Mouse (Mus musculus): ENCODE data around the gene Uevld.
"Not testable (repeated sequence)": the region's sequence is repeated elsewhere in the genome, so short reads cannot be mapped to it uniquely, and the experiment has no call there.

Uevld gene

GRCm38 (mm10) chr7:46957831-46958691, at the start of gene Uevld:
TSS of gene Uevld (minus strand) at chr7:46958527.
- DNase-seq, result peak; percentile 94 to 97

GRCm38 (mm10) chr7:47007818-47008167, 49.5 kb upstream of the Uevld start:
- DNase-seq, result no peak

- no peak for DNase-seq
Measured at GRCm38 (mm10) chr7:47007109-47007780, 48.9 kb upstream of the Uevld start.

- DNase-seq, result no peak
Measured at GRCm38 (mm10) chr7:47003411-47004115, 45.2 kb upstream of the Uevld start.

- DNase-seq, result no peak
Measured at GRCm38 (mm10) chr7:47001900-47002275, 43.6 kb upstream of the Uevld start.

- DNase-seq, result no peak
Measured at GRCm38 (mm10) chr7:47001125-47001899, 43.0 kb upstream of the Uevld start.

- DNase-seq, result peak in 1 of 2 experiments; percentile 39
Measured at GRCm38 (mm10) chr7:47000644-47000983, 42.3 kb upstream of the Uevld start.

- peak; percentile 52 to 61 for DNase-seq
Measured at GRCm38 (mm10) chr7:46999983-47000643, 41.8 kb upstream of the Uevld start.

GRCm38 (mm10) chr7:46998942-46999341, 40.6 kb upstream of the Uevld start:
- no peak for DNase-seq

- DNase-seq, result peak; percentile 61 to 65
Measured at GRCm38 (mm10) chr7:46997644-46998395, 39.5 kb upstream of the Uevld start.

- DNase-seq, result no peak
Measured at GRCm38 (mm10) chr7:46997008-46997407, 38.7 kb upstream of the Uevld start.

- DNase-seq, result no peak
Measured at GRCm38 (mm10) chr7:46995558-46995957, 37.2 kb upstream of the Uevld start.

- no peak for DNase-seq
Measured at GRCm38 (mm10) chr7:46993079-46993478, 34.8 kb upstream of the Uevld start.

GRCm38 (mm10) chr7:46989387-46989786, 31.1 kb upstream of the Uevld start:
- not testable (repeated sequence) for DNase-seq

- no peak for DNase-seq
Measured at GRCm38 (mm10) chr7:46987073-46987472, 28.7 kb upstream of the Uevld start.

- DNase-seq, result no peak
Measured at GRCm38 (mm10) chr7:46986646-46987045, 28.3 kb upstream of the Uevld start.

GRCm38 (mm10) chr7:46985718-46986505, 27.6 kb upstream of the Uevld start:
- no peak for DNase-seq

GRCm38 (mm10) chr7:46983280-46983679, 25.0 kb upstream of the Uevld start, which contains the start of gene Gm9999:
TSS of gene Gm9999 (plus strand) at chr7:46983580.
- no peak for DNase-seq

GRCm38 (mm10) chr7:46975456-46975855, 17.1 kb upstream of the Uevld start:
- DNase-seq, result no peak

GRCm38 (mm10) chr7:46974648-46975047, 16.3 kb upstream of the Uevld start:
- no peak for DNase-seq

- DNase-seq, result no peak
Measured at GRCm38 (mm10) chr7:46969898-46970297, 11.6 kb upstream of the Uevld start.
